Mouse (Mus musculus): ENCODE results near the gene Tbx19. TPM values are rescaled to one million over a fixed set of nuclear protein-coding genes. Genes with fewer than 3 reads are reported as not detected.
A peak's percentile ranks its signal among the peaks of the same experiment; 100 is the strongest.

Tbx19 gene
- polyA plus RNA-seq, 1 experiment from 2014 or later = not detected

DNA sequence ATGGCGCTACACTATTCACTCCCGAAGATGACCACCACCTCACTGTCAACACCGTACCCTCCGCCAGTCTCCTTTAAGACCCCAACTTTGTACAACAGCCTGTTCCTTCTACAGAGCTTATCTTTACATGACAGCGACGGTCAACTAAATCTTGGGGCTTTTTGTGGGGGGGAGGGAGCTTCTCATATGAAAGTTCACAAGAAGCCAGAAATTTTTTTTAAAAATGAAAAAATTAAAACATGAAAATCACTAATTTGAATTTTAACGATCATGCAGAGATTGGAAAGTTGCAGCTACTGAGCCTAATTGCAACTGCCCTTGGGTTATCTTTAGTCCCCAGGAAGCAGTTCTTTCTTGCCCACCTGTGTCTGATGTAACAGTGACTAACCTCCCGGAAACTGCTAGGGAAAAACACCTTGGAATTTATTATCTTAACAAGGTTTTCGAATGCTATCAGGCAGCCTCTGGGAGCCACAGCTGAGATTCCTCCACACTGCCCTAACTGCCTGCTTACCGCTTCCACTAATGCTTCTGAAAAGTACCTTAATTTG is 32.2 kb upstream of the Tbx19 start:
- Histone ChIP-seq H3K9ac (ENCODE audit: low read length) (peak overlapping the region; percentile 86; the same call in 1 of the 2 replicates), H3K4me3 (ENCODE audit: low read depth, low read length) (peak overlapping the region; percentile 84), H3K27me3 (ENCODE audit: control insufficient read depth, insufficient read depth, low read length) (no peaks in the 10 kb centered on the region), H3K36me3 (ENCODE audit: control insufficient read depth, insufficient read depth, low read length) (no peaks in the 10 kb centered on the region), H3K4me1 (replicated peaks; ENCODE audit: control insufficient read depth, insufficient read depth) (peaks cover 2% of the 10 kb centered on the region; the same call in 1 of the 2 replicates), H3K9me3 (ENCODE audit: control insufficient read depth, low read length) (no peaks in the 10 kb centered on the region), H3K27ac (replicated peaks) (peak overlapping the region; percentile 94), H3K4me2 (replicated peaks; ENCODE audit: low read depth) (peak overlapping the region; percentile 86)
- ATAC-seq (ENCODE audit: low FRiP score, low TSS enrichment) (peak; percentile 28; the same call in 1 of the 2 replicates), DNase-seq (ENCODE audit: low spot score) (peak; percentile 36)
- TF ChIP-seq CTCF (IDR thresholded peaks at IDR 0.05; ENCODE audit: low read depth) = no peak
- no peak for TF ChIP-seq EP300 (optimal IDR thresholded peaks at IDR 0.05)
- 52% methylated on average over 10 of the region's 10 CpGs for WGBS

DNA sequence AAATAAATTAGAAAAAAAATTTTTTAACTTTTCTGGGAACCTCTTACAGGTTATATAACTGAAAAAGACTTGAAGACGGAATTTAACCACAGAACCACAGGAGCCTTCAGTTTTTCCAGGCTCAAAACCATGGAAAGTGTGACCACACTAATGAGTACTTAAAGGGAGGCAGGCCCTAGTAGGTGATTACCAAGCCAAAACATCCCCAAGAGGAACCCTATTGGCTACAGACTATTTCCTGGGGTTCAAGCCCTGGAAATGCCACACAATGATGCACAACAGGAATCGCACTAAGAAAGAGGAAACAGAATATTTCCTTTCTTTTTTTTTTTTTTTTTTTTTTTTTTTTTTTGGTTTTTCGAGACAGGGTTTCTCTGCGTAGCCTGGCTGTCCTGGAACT is 31.5 kb upstream of the Tbx19 start:
- peaks cover 2% of the 10 kb centered on the region; the same call in 1 of the 2 replicates for H3K4me1 ChIP-seq (replicated peaks; ENCODE audit: control insufficient read depth, insufficient read depth)
- ATAC-seq (ENCODE audit: low FRiP score, low TSS enrichment) = no peak
- no peak overlapping the region for H3K9ac ChIP-seq (ENCODE audit: low read length)
- 0 out of 2 replicates have a peak overlapping the region, but pooled peaks have one; percentile 11 for H3K4me2 ChIP-seq (replicated peaks; ENCODE audit: low read depth)
- H3K27me3 ChIP-seq (ENCODE audit: control insufficient read depth, insufficient read depth, low read length) = no peaks in the 10 kb centered on the region
- TF ChIP-seq EP300 (optimal IDR thresholded peaks at IDR 0.05) (no peak), CTCF (IDR thresholded peaks at IDR 0.05; ENCODE audit: low read depth) (no peak)
- 75% methylated on average over 4 of the region's 4 CpGs for whole genome bisulfite sequencing
- H3K27ac ChIP-seq (replicated peaks) = no peak overlapping the region
- H3K9me3 ChIP-seq (ENCODE audit: control insufficient read depth, low read length) = no peaks in the 10 kb centered on the region
- H3K4me3 ChIP-seq (ENCODE audit: low read depth, low read length) = no peak overlapping the region
- no peak for DNase-seq (ENCODE audit: low spot score)
- no peaks in the 10 kb centered on the region for H3K36me3 ChIP-seq (ENCODE audit: control insufficient read depth, insufficient read depth, low read length)

DNA sequence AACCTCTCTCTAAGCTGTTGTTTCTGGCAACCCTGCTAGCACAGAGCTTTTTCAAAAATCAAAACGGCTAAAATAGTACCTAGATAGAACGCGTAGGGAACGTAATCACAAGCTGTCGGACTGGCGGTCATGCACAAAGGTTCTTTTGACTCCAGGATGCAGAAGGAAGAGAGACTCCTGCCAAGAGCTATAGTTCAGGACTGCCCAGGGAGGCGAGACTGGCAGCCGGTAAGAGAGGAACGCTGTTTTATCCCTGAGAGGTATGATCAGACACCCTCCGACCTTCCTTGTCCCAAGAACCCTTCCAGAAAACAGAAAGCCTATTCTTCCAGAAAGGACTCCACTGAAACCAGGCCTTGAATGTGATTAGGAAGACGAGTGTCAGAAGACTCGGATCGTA is 31.0 kb upstream of the Tbx19 start:
- Histone ChIP-seq H3K9ac (ENCODE audit: low read length) (no peak overlapping the region), H3K27me3 (ENCODE audit: control insufficient read depth, insufficient read depth, low read length) (no peaks in the 10 kb centered on the region), H3K4me2 (replicated peaks; ENCODE audit: low read depth) (0 out of 2 replicates have a peak overlapping the region, but pooled peaks have one; percentile 11), H3K4me1 (replicated peaks; ENCODE audit: control insufficient read depth, insufficient read depth) (peaks cover 2% of the 10 kb centered on the region; the same call in 1 of the 2 replicates), H3K9me3 (ENCODE audit: control insufficient read depth, low read length) (no peaks in the 10 kb centered on the region), H3K4me3 (ENCODE audit: low read depth, low read length) (no peak overlapping the region), H3K36me3 (ENCODE audit: control insufficient read depth, insufficient read depth, low read length) (no peaks in the 10 kb centered on the region), H3K27ac (replicated peaks) (peak overlapping the region; percentile 53; the same call in 1 of the 2 replicates)
- no peak for ATAC-seq (ENCODE audit: low FRiP score, low TSS enrichment)
- 59% methylated on average over 13 of the region's 13 CpGs for WGBS
- DNase-seq (ENCODE audit: low spot score) = no peak
- TF ChIP-seq CTCF (IDR thresholded peaks at IDR 0.05; ENCODE audit: low read depth) = no peak
- no peak for TF ChIP-seq EP300 (optimal IDR thresholded peaks at IDR 0.05)

DNA sequence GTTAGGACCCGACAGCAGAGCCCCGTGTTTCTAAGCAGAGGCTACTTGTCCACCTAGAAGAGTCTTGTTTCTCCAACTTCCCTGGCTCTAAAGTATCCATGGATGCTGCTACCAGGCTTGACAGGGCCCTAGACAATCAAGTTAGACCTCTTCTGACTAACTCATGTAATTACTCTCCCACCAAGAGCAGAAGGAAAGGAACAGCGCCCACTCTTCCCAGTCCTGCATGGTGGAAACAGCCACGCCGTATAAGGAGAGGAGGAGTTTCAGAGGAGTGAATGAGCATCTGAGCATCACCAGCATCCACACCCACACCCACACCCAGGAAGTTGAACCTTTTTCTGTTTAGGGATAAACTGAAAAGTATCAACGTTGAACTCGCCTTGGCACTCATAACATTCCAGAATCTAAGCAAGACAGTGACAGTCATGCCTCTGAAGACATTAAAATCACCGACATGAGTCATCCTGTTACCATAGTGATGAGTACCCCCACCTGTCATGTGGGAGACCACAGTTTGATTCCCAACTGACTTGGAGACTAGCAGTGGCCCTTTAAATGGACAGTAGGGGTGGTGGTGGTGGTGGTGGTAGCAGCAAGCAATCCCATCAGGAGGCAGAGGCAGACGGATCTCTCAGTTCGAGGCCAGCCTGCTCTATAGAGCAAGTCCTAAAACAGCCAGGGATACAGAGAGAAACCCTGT is 30.1 kb upstream of the Tbx19 start:
- Histone ChIP-seq H3K4me1 (replicated peaks; ENCODE audit: control insufficient read depth, insufficient read depth) (peaks cover 2% of the 10 kb centered on the region; the same call in 1 of the 2 replicates), H3K4me3 (ENCODE audit: low read depth, low read length) (no peak overlapping the region), H3K27me3 (ENCODE audit: control insufficient read depth, insufficient read depth, low read length) (no peaks in the 10 kb centered on the region), H3K27ac (replicated peaks) (no peak overlapping the region), H3K36me3 (ENCODE audit: control insufficient read depth, insufficient read depth, low read length) (no peaks in the 10 kb centered on the region), H3K9ac (ENCODE audit: low read length) (no peak overlapping the region), H3K9me3 (ENCODE audit: control insufficient read depth, low read length) (no peaks in the 10 kb centered on the region), H3K4me2 (replicated peaks; ENCODE audit: low read depth) (no peak overlapping the region)
- WGBS = 81% methylated on average over 10 of the region's 10 CpGs
- DNase-seq (ENCODE audit: low spot score) (no peak), ATAC-seq (ENCODE audit: low FRiP score, low TSS enrichment) (no peak)
- TF ChIP-seq EP300 (optimal IDR thresholded peaks at IDR 0.05) (no peak), CTCF (IDR thresholded peaks at IDR 0.05; ENCODE audit: low read depth) (no peak)

DNA sequence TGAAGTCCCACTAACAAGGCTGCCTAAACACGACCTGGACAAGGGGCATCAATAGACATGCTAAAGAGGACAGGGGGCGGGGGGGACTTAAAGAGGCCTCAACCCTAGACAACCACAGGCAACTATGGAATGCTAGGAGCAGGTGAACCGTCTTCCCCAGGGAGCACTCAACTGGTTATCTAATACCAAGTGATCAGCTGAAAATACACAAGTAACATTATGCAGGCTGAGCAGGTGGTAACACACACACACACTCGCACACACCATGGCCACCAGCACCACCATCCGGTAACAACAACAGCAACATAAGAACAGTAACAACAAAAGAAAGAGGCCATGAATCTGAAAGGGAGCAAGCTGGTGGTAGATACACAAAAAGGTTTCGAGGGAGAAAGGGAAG is 29.5 kb upstream of the Tbx19 start:
- no peaks in the 10 kb centered on the region for H3K27me3 ChIP-seq (ENCODE audit: control insufficient read depth, insufficient read depth, low read length)
- peaks cover under 1% of the 10 kb centered on the region; the same call in 1 of the 2 replicates for H3K4me1 ChIP-seq (replicated peaks; ENCODE audit: control insufficient read depth, insufficient read depth)
- no peak overlapping the region for H3K9ac ChIP-seq (ENCODE audit: low read length)
- no peak for ATAC-seq (ENCODE audit: low FRiP score, low TSS enrichment)
- no peak overlapping the region for H3K4me2 ChIP-seq (replicated peaks; ENCODE audit: low read depth)
- H3K9me3 ChIP-seq (ENCODE audit: control insufficient read depth, low read length) = no peaks in the 10 kb centered on the region
- no peaks in the 10 kb centered on the region for H3K36me3 ChIP-seq (ENCODE audit: control insufficient read depth, insufficient read depth, low read length)
- WGBS = 71% methylated on average over 6 of the region's 6 CpGs
- no peak for DNase-seq (ENCODE audit: low spot score)
- TF ChIP-seq EP300 (optimal IDR thresholded peaks at IDR 0.05) = no peak
- TF ChIP-seq CTCF (IDR thresholded peaks at IDR 0.05; ENCODE audit: low read depth) = no peak
- no peak overlapping the region for H3K4me3 ChIP-seq (ENCODE audit: low read depth, low read length)
- H3K27ac ChIP-seq (replicated peaks) = no peak overlapping the region
